Mouse (Mus musculus) bone marrow macrophage, adult 2 months (primary cell): ENCODE data around the gene Myh9.

Experiments
- CTCF ChIP-seq: IDR thresholded peaks from 2 replicates; pipeline ENCODE4 v1.5.1; 2012; ENCODE audit warnings: low read depth, mild to moderate bottlenecking, low read length, moderate library complexity
- POLR2A ChIP-seq: IDR thresholded peaks from 2 replicates; pipeline ENCODE4 v1.6.1; 2012; ENCODE audit warnings: mild to moderate bottlenecking, low read depth, low read length, borderline replicate concordance

GRCm38 (mm10) chr15:77792056-77792455 is 49.9 kb downstream of the Myh9 start:
- TF ChIP-seq CTCF (no peak), POLR2A (no peak)
